In genomic region chr1:74880785-74881360, GRCm38 (mm10) we compare ENCODE assay signal across 8 mouse cellular contexts. TPM values are rescaled to one million over a fixed set of nuclear protein-coding genes. Genes with fewer than 3 reads are reported as not detected.
DNase-seq lines count a peak whose midpoint lies in the region; ATAC-seq and TF ChIP-seq lines count a peak whose summit lies in the region.

No protein-coding gene starts in this region.

- no peak overlapping the region for H3K4me3 ChIP-seq in thymus, adult 2 months (ENCODE audit: control insufficient read depth, insufficient read depth, low read length)
- no peak overlapping the region for H3K4me3 ChIP-seq in forebrain, embryonic 14.5 days (ENCODE audit: low read depth, low read length)
- no peak overlapping the region for H3K4me3 ChIP-seq in hindbrain, postnatal 0 days (ENCODE audit: low read length)
- H3K4me3 ChIP-seq in limb, embryonic 14.5 days (replicated peaks; ENCODE audit: low read length) = no peak overlapping the region
- H3K4me3 ChIP-seq in neural tube, embryonic 14.5 days (ENCODE audit: low read depth, low read length) = no peak overlapping the region

- H3K9ac ChIP-seq in forebrain, embryonic 14.5 days (ENCODE audit: low read length) = no peak overlapping the region
- no peak overlapping the region for H3K9ac ChIP-seq in hindbrain, postnatal 0 days (replicated peaks; ENCODE audit: low read length)
- no peak overlapping the region for H3K9ac ChIP-seq in limb, embryonic 14.5 days (ENCODE audit: low read depth, low read length, severe bottlenecking)
- H3K9ac ChIP-seq in neural tube, embryonic 14.5 days (replicated peaks; ENCODE audit: low read depth, low read length) = no peak overlapping the region

- 12% methylated on average over 18 of the region's 18 CpGs for WGBS in thymus, adult 2 months
- under 1% methylated on average over 18 of the region's 18 CpGs for WGBS in forebrain, embryonic 14.5 days
- WGBS in hindbrain, postnatal 0 days = 2% methylated on average over 18 of the region's 18 CpGs
- 1% methylated on average over 18 of the region's 18 CpGs for WGBS in limb, embryonic 14.5 days
- WGBS in neural tube, embryonic 14.5 days = under 1% methylated on average over 18 of the region's 18 CpGs

- H3K4me2 ChIP-seq in forebrain, embryonic 14.5 days (ENCODE audit: low read length) = no peak overlapping the region
- peak overlapping the region; percentile 44 for H3K4me2 ChIP-seq in hindbrain, postnatal 0 days (ENCODE audit: low read depth, low read length)
- H3K4me2 ChIP-seq in limb, embryonic 14.5 days (replicated peaks; ENCODE audit: low read depth, low read length, severe bottlenecking) = no peak overlapping the region
- H3K4me2 ChIP-seq in neural tube, embryonic 14.5 days (ENCODE audit: low read depth, low read length) = no peak overlapping the region

- no peak for TF ChIP-seq POLR2A in thymus, adult 2 months (IDR thresholded peaks at IDR 0.05; ENCODE audit: control insufficient read depth, extremely low read depth, insufficient read depth, low read length, poor library complexity)
- TF ChIP-seq POLR2A in limb, embryonic 14.5 days (IDR thresholded peaks at IDR 0.05; ENCODE audit: borderline replicate concordance, extremely low read depth, insufficient read depth, insufficient read length) = no peak

- peak; percentile 76; the same call in 1 of the 2 replicates for TF ChIP-seq CTCF in thymus, adult 2 months (IDR thresholded peaks at IDR 0.05; ENCODE audit: borderline replicate concordance, control insufficient read depth, extremely low read depth, insufficient read depth, low read length, poor library complexity)
- TF ChIP-seq CTCF in hindbrain, postnatal 0 days (IDR thresholded peaks at IDR 0.05; ENCODE audit: low read depth) = peak; percentile 95

- no peaks in the 10 kb centered on the region for H3K36me3 ChIP-seq in thymus, adult 2 months (ENCODE audit: control insufficient read depth, insufficient read depth, low read length)
- no peaks in the 10 kb centered on the region for H3K36me3 ChIP-seq in forebrain, embryonic 14.5 days (ENCODE audit: control insufficient read depth, insufficient read depth, low read length)
- no peaks in the 10 kb centered on the region for H3K36me3 ChIP-seq in hindbrain, postnatal 0 days (ENCODE audit: insufficient read depth, low read length)
- H3K36me3 ChIP-seq in limb, embryonic 14.5 days (ENCODE audit: control insufficient read depth, insufficient read depth, low read length) = no peaks in the 10 kb centered on the region
- H3K36me3 ChIP-seq in neural tube, embryonic 14.5 days (ENCODE audit: control insufficient read depth, insufficient read depth, low read length) = no peaks in the 10 kb centered on the region

- H3K27ac ChIP-seq in thymus, adult 2 months (ENCODE audit: control insufficient read depth, insufficient read depth, low read length) = no peak overlapping the region
- H3K27ac ChIP-seq in forebrain, embryonic 14.5 days (ENCODE audit: low read depth, low read length) = no peak overlapping the region
- no peak overlapping the region for H3K27ac ChIP-seq in hindbrain, postnatal 0 days
- H3K27ac ChIP-seq in limb, embryonic 14.5 days (replicated peaks; ENCODE audit: low read depth, low read length) = no peak overlapping the region
- H3K27ac ChIP-seq in neural tube, embryonic 14.5 days (ENCODE audit: low read depth, low read length) = no peak overlapping the region

- peak; percentile 62; the same call in 1 of the 2 replicates for ATAC-seq in forebrain, embryonic 14.5 days
- peak; percentile 50; the same call in 1 of the 2 replicates for ATAC-seq in hindbrain, postnatal 0 days
- no peak for ATAC-seq in limb, embryonic 14.5 days (ENCODE audit: low FRiP score, low read depth)
- 0 out of 2 replicates have a peak, but pooled peaks have one; percentile 58 for ATAC-seq in neural tube, embryonic 14.5 days (ENCODE audit: low read depth)

- H3K4me1 ChIP-seq in thymus, adult 2 months (replicated peaks; ENCODE audit: control insufficient read depth, insufficient read depth, low read length) = no peaks in the 10 kb centered on the region
- peaks cover 6% of the 10 kb centered on the region; the same call in 1 of the 2 replicates for H3K4me1 ChIP-seq in forebrain, embryonic 14.5 days (ENCODE audit: control insufficient read depth, insufficient read depth, low read length)
- peaks cover 7% of the 10 kb centered on the region; the same call in 1 of the 2 replicates for H3K4me1 ChIP-seq in hindbrain, postnatal 0 days (ENCODE audit: insufficient read depth, low read length)
- H3K4me1 ChIP-seq in limb, embryonic 14.5 days (ENCODE audit: control insufficient read depth, insufficient read depth, low read length) = peaks cover 15% of the 10 kb centered on the region; the same call in 1 of the 2 replicates
- peaks cover 21% of the 10 kb centered on the region for H3K4me1 ChIP-seq in neural tube, embryonic 14.5 days (ENCODE audit: control insufficient read depth, insufficient read depth, low read length)

- DNase-seq in thymus, adult 2 months = peak; percentile 48
- no peak for DNase-seq in thymus, adult 18-20 months
- peak; percentile 22 for DNase-seq in c-Kit-positive CD71-positive TER-119-positive erythroid progenitor cells, embryonic 14.5 days (ENCODE audit: low spot score)
- DNase-seq in forebrain, embryonic 14.5 days (ENCODE audit: low spot score) = peak; percentile 86
- peak; percentile 89 for DNase-seq in hindbrain, postnatal 0 days (ENCODE audit: low spot score)
- DNase-seq in limb, embryonic 14.5 days (ENCODE audit: low spot score) = peak; percentile 49
- DNase-seq in thymus, postnatal 4 days = peak; percentile 76

- H3K9me3 ChIP-seq in forebrain, embryonic 14.5 days (replicated peaks; ENCODE audit: control insufficient read depth, low read length) = no peaks in the 10 kb centered on the region
- H3K9me3 ChIP-seq in hindbrain, postnatal 0 days (ENCODE audit: low read length) = no peaks in the 10 kb centered on the region
- H3K9me3 ChIP-seq in limb, embryonic 14.5 days (ENCODE audit: control insufficient read depth, low read length) = no peaks in the 10 kb centered on the region
- H3K9me3 ChIP-seq in neural tube, embryonic 14.5 days (ENCODE audit: control insufficient read depth, low read length) = no peaks in the 10 kb centered on the region

- H3K27me3 ChIP-seq in thymus, adult 2 months (ENCODE audit: control insufficient read depth, insufficient read depth, low read length) = peaks cover 21% of the 10 kb centered on the region
- peaks cover 69% of the 10 kb centered on the region for H3K27me3 ChIP-seq in forebrain, embryonic 14.5 days (replicated peaks; ENCODE audit: control insufficient read depth, insufficient read depth, low read length)
- H3K27me3 ChIP-seq in hindbrain, postnatal 0 days (ENCODE audit: insufficient read depth, low read length) = peaks cover 56% of the 10 kb centered on the region
- H3K27me3 ChIP-seq in limb, embryonic 14.5 days (ENCODE audit: control insufficient read depth, insufficient read depth, low read length) = peaks cover 70% of the 10 kb centered on the region
- peaks cover 36% of the 10 kb centered on the region for H3K27me3 ChIP-seq in neural tube, embryonic 14.5 days (ENCODE audit: control insufficient read depth, insufficient read depth, low read length)

RNA-seq across cellular contexts. Expression of gene Fev, which starts 4.3 kb away (rescaled TPM):
- 0.24 and 0.26 TPM in 2 replicates for polyA plus RNA-seq in thymus, adult 2 months (2012; rRNA removed)
- polyA plus RNA-seq in forebrain, embryonic 14.5 days (2014; fragmentation: Nextera tagmentation; extraction: Ambion mirVana) = not detected in 2 replicates
- total RNA-seq in hindbrain, postnatal 0 days (2014; rRNA removed) = 0.16 and 1.1 TPM in 2 replicates
- polyA plus RNA-seq in hindbrain, postnatal 0 days (2015; fragmentation: Nextera tagmentation; extraction: Ambion mirVana) = 4.2 and 5.9 TPM in 2 replicates
- polyA plus RNA-seq in limb, embryonic 14.5 days (2012; rRNA removed) = 0.05 TPM in 1 of 2 replicates, not detected in the other
- polyA plus RNA-seq in limb, embryonic 14.5 days (2014; fragmentation: Nextera tagmentation; extraction: Ambion mirVana) = 0.14 TPM in 1 of 2 replicates, not detected in the other
- polyA plus RNA-seq in neural tube, embryonic 14.5 days (2014; fragmentation: Nextera tagmentation; extraction: Ambion mirVana) = not detected in 2 replicates

RNA-seq across cellular contexts. Expression of gene Cryba2, which starts 12.1 kb away (rescaled TPM):
- polyA plus RNA-seq in thymus, adult 2 months (2012; rRNA removed) = 1.0 and 1.5 TPM in 2 replicates
- not detected in 2 replicates for polyA plus RNA-seq in forebrain, embryonic 14.5 days (2014; fragmentation: Nextera tagmentation; extraction: Ambion mirVana)
- 2.0 TPM in 1 of 2 replicates, not detected in the other for total RNA-seq in hindbrain, postnatal 0 days (2014; rRNA removed)
- polyA plus RNA-seq in hindbrain, postnatal 0 days (2015; fragmentation: Nextera tagmentation; extraction: Ambion mirVana) = 1.6 and 1.7 TPM in 2 replicates
- not detected in 2 replicates for polyA plus RNA-seq in limb, embryonic 14.5 days (2012; rRNA removed)
- not detected in 2 replicates for polyA plus RNA-seq in limb, embryonic 14.5 days (2014; fragmentation: Nextera tagmentation; extraction: Ambion mirVana)
- polyA plus RNA-seq in neural tube, embryonic 14.5 days (2014; fragmentation: Nextera tagmentation; extraction: Ambion mirVana) = 0.40 and 1.7 TPM in 2 replicates

RNA-seq across cellular contexts. Expression of gene Cdk5r2, which starts 26.1 kb away (rescaled TPM):
- 0.31 and 0.34 TPM in 2 replicates for polyA plus RNA-seq in thymus, adult 2 months (2012; rRNA removed)
- polyA plus RNA-seq in forebrain, embryonic 14.5 days (2014; fragmentation: Nextera tagmentation; extraction: Ambion mirVana) = 4.5 and 5.3 TPM in 2 replicates
- 59.2 and 75.3 TPM in 2 replicates for total RNA-seq in hindbrain, postnatal 0 days (2014; rRNA removed)
- 12.3 and 13.6 TPM in 2 replicates for polyA plus RNA-seq in hindbrain, postnatal 0 days (2015; fragmentation: Nextera tagmentation; extraction: Ambion mirVana)
- 0.49 and 0.63 TPM in 2 replicates for polyA plus RNA-seq in limb, embryonic 14.5 days (2012; rRNA removed)
- polyA plus RNA-seq in limb, embryonic 14.5 days (2014; fragmentation: Nextera tagmentation; extraction: Ambion mirVana) = 0.07 and 0.10 TPM in 2 replicates
- polyA plus RNA-seq in neural tube, embryonic 14.5 days (2014; fragmentation: Nextera tagmentation; extraction: Ambion mirVana) = 14.4 and 19.6 TPM in 2 replicates

RNA-seq across cellular contexts. Expression of gene Cfap65, which starts 54.5 kb away (rescaled TPM):
- 0.48 and 0.69 TPM in 2 replicates for polyA plus RNA-seq in thymus, adult 2 months (2012; rRNA removed)
- polyA plus RNA-seq in forebrain, embryonic 14.5 days (2014; fragmentation: Nextera tagmentation; extraction: Ambion mirVana) = 0.29 and 0.68 TPM in 2 replicates
- 2.7 and 4.7 TPM in 2 replicates for total RNA-seq in hindbrain, postnatal 0 days (2014; rRNA removed)
- 1.1 and 1.3 TPM in 2 replicates for polyA plus RNA-seq in hindbrain, postnatal 0 days (2015; fragmentation: Nextera tagmentation; extraction: Ambion mirVana)
- 0.01 TPM in 1 of 2 replicates, not detected in the other for polyA plus RNA-seq in limb, embryonic 14.5 days (2012; rRNA removed)
- polyA plus RNA-seq in limb, embryonic 14.5 days (2014; fragmentation: Nextera tagmentation; extraction: Ambion mirVana) = not detected in 2 replicates
- 0.26 and 0.74 TPM in 2 replicates for polyA plus RNA-seq in neural tube, embryonic 14.5 days (2014; fragmentation: Nextera tagmentation; extraction: Ambion mirVana)

Comparison
In these comparisons a context has a peak if more than half of its experiments do, and no peak if none do; other contexts are left out.
1. DNase-seq: peak in thymus, adult 2 months (single experiment), c-Kit-positive CD71-positive TER-119-positive erythroid progenitor cells, embryonic 14.5 days (single experiment), forebrain, embryonic 14.5 days (single experiment), hindbrain, postnatal 0 days (single experiment), limb, embryonic 14.5 days (single experiment) and thymus, postnatal 4 days (single experiment); none in thymus, adult 18-20 months (0 of 2).